Comparison of ENCODE assay signal across 11 mouse cellular contexts in the genomic region with DNA sequence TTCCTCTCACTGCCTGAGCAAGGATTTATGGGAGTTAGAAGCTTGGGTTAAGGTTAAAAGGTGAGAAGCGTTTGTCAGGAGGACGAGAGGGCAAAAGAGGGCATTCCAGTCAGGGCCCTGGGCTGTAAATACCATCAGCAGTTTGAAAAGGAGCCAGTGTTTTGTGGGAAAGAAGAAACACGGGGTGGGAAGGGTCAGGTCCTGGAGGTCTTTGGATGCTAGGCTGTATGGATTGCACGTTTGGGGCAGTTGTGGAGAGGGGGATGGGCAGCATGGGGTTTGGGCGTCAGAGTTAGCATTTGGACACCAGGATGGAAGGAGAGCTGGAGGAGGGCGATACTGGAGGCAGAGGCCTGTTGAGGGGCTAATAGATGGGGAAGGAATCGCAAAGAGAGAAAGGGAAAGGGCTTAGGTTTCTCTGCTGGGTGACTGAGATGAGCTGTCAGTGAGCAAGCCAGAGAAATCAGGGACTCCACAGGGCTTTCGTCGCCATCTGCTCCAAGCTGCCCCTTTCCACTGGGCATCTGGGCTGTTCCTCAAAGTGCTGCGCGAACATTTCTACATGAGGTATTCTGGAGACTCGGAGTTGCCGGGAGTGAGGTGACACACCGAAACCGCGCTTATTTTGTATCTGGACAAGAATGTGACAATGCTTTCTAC.
DNase-seq lines count a peak whose midpoint lies in the region; ATAC-seq and TF ChIP-seq lines count a peak whose summit lies in the region.
"Had no signal": no experiment of that assay in that cellular context is flagged by ENCODE, and none has a peak within 500 bp of the region (broad histone marks: within the 10 kb centered on the region; RNA-seq: fewer than 3 reads in every experiment).

No protein-coding gene starts in this region.

- no peak overlapping the region for H3K9ac ChIP-seq in hindbrain, embryonic 16.5 days (ENCODE audit: low read depth, low read length)
- no peak overlapping the region for H3K9ac ChIP-seq in hindbrain, embryonic 12.5 days
- H3K9ac ChIP-seq in neural tube, embryonic 15.5 days (replicated peaks) = no peak overlapping the region
- H3K9ac ChIP-seq in hindbrain, postnatal 0 days (replicated peaks; ENCODE audit: low read length) = no peak overlapping the region
- H3K9ac ChIP-seq: embryonic facial prominence, embryonic 12.5 days; liver, embryonic 13.5 days had no signal

- 62% methylated on average over 16 of the region's 16 CpGs for WGBS in hindbrain, embryonic 16.5 days
- 60% methylated on average over 16 of the region's 16 CpGs for WGBS in hindbrain, embryonic 12.5 days
- WGBS in neural tube, embryonic 15.5 days = 48% methylated on average over 16 of the region's 16 CpGs
- 54% methylated on average over 16 of the region's 16 CpGs for WGBS in hindbrain, postnatal 0 days

- no peaks in the 10 kb centered on the region for H3K9me3 ChIP-seq in hindbrain, embryonic 16.5 days (ENCODE audit: control insufficient read depth, low read length)
- H3K9me3 ChIP-seq in hindbrain, embryonic 12.5 days (replicated peaks) = no peaks in the 10 kb centered on the region
- no peaks in the 10 kb centered on the region for H3K9me3 ChIP-seq in neural tube, embryonic 15.5 days (replicated peaks)
- no peaks in the 10 kb centered on the region for H3K9me3 ChIP-seq in hindbrain, postnatal 0 days (ENCODE audit: low read length)
- H3K9me3 ChIP-seq: embryonic facial prominence, embryonic 12.5 days; liver, embryonic 13.5 days had no signal

- TF ChIP-seq CTCF in hindbrain, postnatal 0 days (IDR thresholded peaks at IDR 0.05; ENCODE audit: low read depth) = no peak

- H3K27me3 ChIP-seq in hindbrain, embryonic 16.5 days (replicated peaks; ENCODE audit: control insufficient read depth, insufficient read depth, low read length) = no peaks in the 10 kb centered on the region
- no peaks in the 10 kb centered on the region for H3K27me3 ChIP-seq in hindbrain, embryonic 12.5 days
- no peaks in the 10 kb centered on the region for H3K27me3 ChIP-seq in neural tube, embryonic 15.5 days (replicated peaks)
- no peaks in the 10 kb centered on the region for H3K27me3 ChIP-seq in hindbrain, postnatal 0 days (ENCODE audit: insufficient read depth, low read length)
- H3K27me3 ChIP-seq: embryonic facial prominence, embryonic 12.5 days; liver, embryonic 13.5 days had no signal

- ATAC-seq in hindbrain, embryonic 16.5 days = peak; percentile 64
- ATAC-seq in hindbrain, embryonic 12.5 days (ENCODE audit: low FRiP score) = no peak
- ATAC-seq in neural tube, embryonic 15.5 days (ENCODE audit: low FRiP score) = no peak
- ATAC-seq in hindbrain, postnatal 0 days = peak; percentile 72
- ATAC-seq: intestine, embryonic 16.5 days had no signal

- H3K36me3 ChIP-seq in hindbrain, embryonic 16.5 days (ENCODE audit: control insufficient read depth, insufficient read depth, low read length) = no peaks in the 10 kb centered on the region
- no peaks in the 10 kb centered on the region for H3K36me3 ChIP-seq in hindbrain, embryonic 12.5 days
- no peaks in the 10 kb centered on the region for H3K36me3 ChIP-seq in neural tube, embryonic 15.5 days
- H3K36me3 ChIP-seq in hindbrain, postnatal 0 days (ENCODE audit: insufficient read depth, low read length) = no peaks in the 10 kb centered on the region
- H3K36me3 ChIP-seq: embryonic facial prominence, embryonic 12.5 days; liver, embryonic 13.5 days had no signal

- intact Hi-C loops in heart, postnatal 25 days (cut with DNase I) = no loop called here

- H3K27ac ChIP-seq in hindbrain, embryonic 16.5 days (ENCODE audit: low read depth, low read length) = no peak overlapping the region
- no peak overlapping the region for H3K27ac ChIP-seq in hindbrain, embryonic 12.5 days
- H3K27ac ChIP-seq in neural tube, embryonic 15.5 days (replicated peaks) = no peak overlapping the region
- 0 out of 2 replicates have a peak overlapping the region, but pooled peaks have one; percentile 45 for H3K27ac ChIP-seq in hindbrain, postnatal 0 days
- H3K27ac ChIP-seq: embryonic facial prominence, embryonic 12.5 days; liver, embryonic 13.5 days had no signal

- H3K4me3 ChIP-seq in hindbrain, embryonic 16.5 days (ENCODE audit: low read length) = no peak overlapping the region
- no peak overlapping the region for H3K4me3 ChIP-seq in hindbrain, embryonic 12.5 days
- H3K4me3 ChIP-seq in neural tube, embryonic 15.5 days (replicated peaks) = no peak overlapping the region
- no peak overlapping the region for H3K4me3 ChIP-seq in hindbrain, postnatal 0 days (ENCODE audit: low read length)
- H3K4me3 ChIP-seq: embryonic facial prominence, embryonic 12.5 days; liver, embryonic 13.5 days had no signal

- no peak overlapping the region for H3K4me2 ChIP-seq in hindbrain, embryonic 16.5 days (ENCODE audit: low read length)
- H3K4me2 ChIP-seq in hindbrain, embryonic 12.5 days (replicated peaks) = no peak overlapping the region
- no peak overlapping the region for H3K4me2 ChIP-seq in neural tube, embryonic 15.5 days
- H3K4me2 ChIP-seq in hindbrain, postnatal 0 days (ENCODE audit: low read depth, low read length) = no peak overlapping the region
- H3K4me2 ChIP-seq: embryonic facial prominence, embryonic 12.5 days; liver, embryonic 13.5 days had no signal

- DNase-seq in neural tube, embryonic 10.5 days (ENCODE audit: extremely low spot score, low spot score) = peak; percentile 52
- DNase-seq in hindbrain, postnatal 0 days (ENCODE audit: low spot score) = peak; percentile 58
- DNase-seq in gastrocnemius, postnatal 10 days = no peak
- no peak for DNase-seq in right cerebral cortex, postnatal 36 days (ENCODE audit: low spot score in 2 of 2)
- DNase-seq in heart, postnatal 25 days (ENCODE audit: low spot score) = no peak
- DNase-seq: liver, embryonic 13.5 days had no signal

- no peaks in the 10 kb centered on the region for H3K4me1 ChIP-seq in hindbrain, embryonic 16.5 days (ENCODE audit: control insufficient read depth, insufficient read depth, low read depth, low read length)
- H3K4me1 ChIP-seq in hindbrain, embryonic 12.5 days = no peaks in the 10 kb centered on the region
- no peaks in the 10 kb centered on the region for H3K4me1 ChIP-seq in neural tube, embryonic 15.5 days
- H3K4me1 ChIP-seq in hindbrain, postnatal 0 days (ENCODE audit: insufficient read depth, low read length) = no peaks in the 10 kb centered on the region
- H3K4me1 ChIP-seq: liver, embryonic 13.5 days had no signal

Comparison
In these comparisons a context has a peak if more than half of its experiments do, and no peak if none do; other contexts are left out.
1. ATAC-seq: peak in hindbrain, embryonic 16.5 days (single experiment) and hindbrain, postnatal 0 days (single experiment); none in hindbrain, embryonic 12.5 days (single experiment) and neural tube, embryonic 15.5 days (single experiment).
2. DNase-seq: peak in neural tube, embryonic 10.5 days (single experiment) and hindbrain, postnatal 0 days (single experiment); none in gastrocnemius, postnatal 10 days (single experiment), right cerebral cortex, postnatal 36 days (0 of 2) and heart, postnatal 25 days (single experiment).